Mouse (Mus musculus) C2C12 (cell line): ENCODE data around the gene Numa1.

Experiments
- CEBPB ChIP-seq: IDR thresholded peaks from one replicate; pipeline ENCODE4 v1.6.1; 2011; ENCODE audit warnings: low read depth, mild to moderate bottlenecking, control low read depth, moderate library complexity
- CTCF ChIP-seq: IDR thresholded peaks from one replicate; pipeline ENCODE4 v1.5.1; 2011; ENCODE audit not compliant: control insufficient read depth, insufficient read depth, insufficient read length
- MAX ChIP-seq: IDR thresholded peaks from one replicate; pipeline ENCODE4 v1.6.1; 2011; ENCODE audit warnings: mild to moderate bottlenecking, control low read depth
- MYOD1 ChIP-seq: IDR thresholded peaks from one replicate; pipeline ENCODE4 v1.6.1; 2011; ENCODE audit warnings: low read depth; ENCODE audit not compliant: control insufficient read depth, insufficient read length
- USF1 ChIP-seq: IDR thresholded peaks from one replicate; pipeline ENCODE4 v1.6.1; 2011; ENCODE audit warnings: low read depth, mild to moderate bottlenecking, control low read depth, moderate library complexity

DNA sequence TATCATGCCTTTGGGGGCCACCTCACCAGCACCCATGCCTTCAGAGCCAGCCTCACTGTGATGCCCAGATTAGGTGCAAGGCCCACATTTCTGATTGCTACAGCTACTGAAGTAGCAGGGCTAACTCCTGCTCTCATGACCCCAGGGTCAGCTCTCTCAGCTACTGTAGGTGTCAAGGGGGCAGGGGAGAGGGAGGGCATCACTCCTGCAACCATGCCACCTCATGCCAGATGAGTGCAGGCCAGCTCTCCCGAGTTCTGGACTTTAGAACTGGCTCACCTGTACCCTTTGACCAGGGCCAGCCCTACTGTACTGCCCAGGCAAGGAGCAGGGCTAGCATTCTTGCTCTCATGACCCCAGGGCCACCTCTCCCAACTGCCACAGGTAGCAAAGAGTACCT lies 48.8 kb downstream of the Numa1 start:
- TF ChIP-seq USF1 (no peak), CTCF (no peak), MYOD1 (no peak), CEBPB (no peak), MAX (no peak)
